Mouse (Mus musculus): Measurements from ENCODE around the gene Insl3. TPM values are rescaled to one million over a fixed set of nuclear protein-coding genes. Genes with fewer than 3 reads are reported as not detected.
A peak's percentile ranks its signal among the peaks of the same experiment; 100 is the strongest.
"Not testable (repeated sequence)": the region's sequence is repeated elsewhere in the genome, so short reads cannot be mapped to it uniquely, and the experiment has no call there.

Gene Insl3
- polyA plus RNA-seq, 1 experiment = 52.4 TPM

DNA sequence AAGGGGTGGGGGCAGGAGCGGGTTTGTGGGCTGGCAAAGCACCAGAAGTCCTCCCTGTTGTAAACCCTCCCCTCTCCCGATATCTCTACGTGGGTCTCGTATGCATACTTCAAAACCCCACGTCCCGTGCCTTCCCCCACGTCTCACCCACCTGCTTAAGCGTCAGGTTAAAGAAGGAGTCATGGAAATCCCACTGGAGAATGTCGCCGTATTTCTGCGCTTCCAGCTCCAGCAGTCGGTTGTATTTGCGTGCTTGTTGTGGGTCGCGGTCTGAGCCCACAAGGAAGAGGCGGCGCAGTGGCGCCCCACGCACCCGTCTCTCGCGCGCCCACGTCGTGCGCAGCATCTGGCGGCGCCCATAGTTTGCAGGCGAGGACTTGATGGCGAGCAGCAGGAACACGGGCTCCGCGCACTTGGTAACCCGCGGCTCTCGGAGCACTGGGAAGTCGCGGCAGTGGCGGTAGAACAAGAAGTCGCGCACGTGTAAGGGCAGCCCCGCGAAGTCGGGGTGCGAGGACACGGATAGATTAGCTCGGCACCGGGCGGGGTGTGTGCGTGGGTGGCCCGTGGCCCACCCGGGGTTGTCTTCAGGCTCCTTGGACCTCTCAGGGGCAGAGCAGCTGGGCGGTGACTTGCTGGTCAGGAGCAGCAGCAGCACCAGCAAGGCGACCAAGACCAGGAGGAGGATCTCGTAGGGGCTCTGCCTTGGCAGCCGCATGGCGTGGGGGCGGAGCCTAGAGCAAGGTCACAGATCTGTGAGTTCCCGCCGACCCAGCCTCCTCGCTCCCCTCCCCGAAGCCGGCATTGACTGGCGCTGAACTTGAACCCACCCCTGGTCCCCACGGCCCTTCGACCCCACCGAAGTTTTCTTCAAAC lies 4.4 kb downstream of the Insl3 start:
- H3K27me3 ChIP-seq (ENCODE audit: control insufficient read depth, insufficient read depth, low read length) = peaks cover 12% of the 10 kb centered on the region
- no peak overlapping the region for H3K27ac ChIP-seq (ENCODE audit: insufficient read depth, low read length)
- H3K36me3 ChIP-seq (ENCODE audit: control insufficient read depth, insufficient read depth, low read length) = no peaks in the 10 kb centered on the region
- no peak for TF ChIP-seq CTCF (IDR thresholded peaks at IDR 0.05; ENCODE audit: extremely low read depth, insufficient read depth, insufficient read length, insufficient replicate concordance)
- TF ChIP-seq POLR2A (IDR thresholded peaks at IDR 0.05; ENCODE audit: low read depth, low read length) = no peak
- H3K4me1 ChIP-seq (ENCODE audit: control insufficient read depth, insufficient read depth, insufficient read length) = peaks cover 17% of the 10 kb centered on the region
- 10% methylated on average over 68 of the region's 68 CpGs for WGBS
- peak overlapping the region; percentile 37 for H3K4me3 ChIP-seq (ENCODE audit: extremely low read depth, insufficient read depth, insufficient read length)
- no peak for DNase-seq (ENCODE audit: low read depth in 1 of 2, low spot score in 2 of 2)

GRCm38 (mm10) chr8:71695456-71695855 lies 6.4 kb downstream of the Insl3 start:
- not testable (repeated sequence) for H3K36me3 ChIP-seq (ENCODE audit: control insufficient read depth, insufficient read depth, low read length); H3K4me3 ChIP-seq (ENCODE audit: extremely low read depth, insufficient read depth, insufficient read length); H3K27ac ChIP-seq (ENCODE audit: insufficient read depth, low read length); DNase-seq (ENCODE audit: low read depth in 1 of 2, low spot score in 2 of 2)
- TF ChIP-seq CTCF (IDR thresholded peaks at IDR 0.05; ENCODE audit: extremely low read depth, insufficient read depth, insufficient read length, insufficient replicate concordance) = peak; percentile 22; the same call in 1 of the 2 replicates
- H3K4me1 ChIP-seq (ENCODE audit: control insufficient read depth, insufficient read depth, insufficient read length) = peaks cover 14% of the 10 kb centered on the region
- WGBS = 77% methylated on average over 12 of the region's 12 CpGs
- H3K27me3 ChIP-seq (ENCODE audit: control insufficient read depth, insufficient read depth, low read length) = peaks cover 12% of the 10 kb centered on the region

DNA sequence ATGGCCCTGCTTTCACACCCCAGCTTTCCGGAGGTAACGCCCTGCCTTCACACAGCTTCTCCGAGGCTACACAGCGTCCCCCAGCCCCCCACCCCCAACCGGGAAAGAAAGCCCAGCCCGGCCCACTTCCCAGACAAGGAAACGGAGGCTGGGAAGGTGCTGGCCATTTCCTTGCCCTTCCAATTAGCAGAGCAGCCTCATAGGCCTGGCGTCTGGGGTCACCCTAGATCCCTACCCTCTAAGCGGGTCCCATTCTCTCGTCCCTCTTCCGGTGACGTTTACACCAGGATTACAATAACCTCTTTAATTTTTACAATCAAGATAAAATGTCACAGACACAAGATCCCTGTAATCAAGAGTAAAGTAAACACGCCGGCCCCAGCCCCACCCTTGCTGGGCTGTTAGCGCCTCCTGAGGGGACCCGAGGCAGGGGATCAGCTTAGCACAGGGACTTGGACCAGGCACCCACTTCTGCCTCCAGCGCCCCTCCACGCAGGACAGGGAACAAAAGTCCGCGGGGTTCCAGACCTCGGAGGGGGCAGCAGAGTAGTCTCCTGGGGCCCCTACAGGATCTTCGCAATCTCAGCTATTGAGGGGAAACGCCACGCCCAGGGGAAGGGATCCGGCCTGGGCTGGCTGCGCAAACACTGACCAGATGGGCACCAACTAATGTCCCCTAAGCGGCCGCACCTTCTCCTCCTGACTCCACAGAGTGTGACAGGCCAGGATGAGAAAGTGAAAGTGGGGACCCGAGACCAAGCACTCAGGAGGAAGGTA lies 11.7 kb downstream of the Insl3 start:
- DNase-seq (ENCODE audit: low read depth in 1 of 2, low spot score in 2 of 2) = no peak
- Histone ChIP-seq H3K36me3 (ENCODE audit: control insufficient read depth, insufficient read depth, low read length) (no peaks in the 10 kb centered on the region), H3K27ac (ENCODE audit: insufficient read depth, low read length) (no peak overlapping the region), H3K4me1 (ENCODE audit: control insufficient read depth, insufficient read depth, insufficient read length) (no peaks in the 10 kb centered on the region), H3K27me3 (ENCODE audit: control insufficient read depth, insufficient read depth, low read length) (no peaks in the 10 kb centered on the region; the same call in 1 of the 2 replicates), H3K4me3 (ENCODE audit: extremely low read depth, insufficient read depth, insufficient read length) (peak overlapping the region; percentile 61; the same call in 1 of the 2 replicates)
- WGBS = 30% methylated on average over 29 of the region's 29 CpGs
- TF ChIP-seq POLR2A (IDR thresholded peaks at IDR 0.05; ENCODE audit: low read depth, low read length) (no peak), CTCF (IDR thresholded peaks at IDR 0.05; ENCODE audit: extremely low read depth, insufficient read depth, insufficient read length, insufficient replicate concordance) (no peak)

- no peak for DNase-seq (ENCODE audit: low read depth in 1 of 2, low spot score in 2 of 2)
- Histone ChIP-seq H3K36me3 (ENCODE audit: control insufficient read depth, insufficient read depth, low read length) (no peaks in the 10 kb centered on the region), H3K27ac (ENCODE audit: insufficient read depth, low read length) (no peak within 1 kb of the TSS), H3K4me1 (ENCODE audit: control insufficient read depth, insufficient read depth, insufficient read length) (no peaks in the 10 kb centered on the region), H3K4me3 (ENCODE audit: extremely low read depth, insufficient read depth, insufficient read length) (peak within 1 kb of the TSS; percentile 61), H3K27me3 (ENCODE audit: control insufficient read depth, insufficient read depth, low read length) (no peaks in the 10 kb centered on the region; the same call in 1 of the 2 replicates)
- WGBS = 8% methylated on average over 30 of the region's 34 CpGs
- TF ChIP-seq CTCF (IDR thresholded peaks at IDR 0.05; ENCODE audit: extremely low read depth, insufficient read depth, insufficient read length, insufficient replicate concordance) = no peak
- no peak for TF ChIP-seq POLR2A (IDR thresholded peaks at IDR 0.05; ENCODE audit: low read depth, low read length)
Measured at GRCm38 (mm10) chr8:71701414-71702086, 12.5 kb downstream of the Insl3 start, which contains the start of gene B3gnt3. TSS of gene B3gnt3 (minus strand) at chr8:71701789.

DNA sequence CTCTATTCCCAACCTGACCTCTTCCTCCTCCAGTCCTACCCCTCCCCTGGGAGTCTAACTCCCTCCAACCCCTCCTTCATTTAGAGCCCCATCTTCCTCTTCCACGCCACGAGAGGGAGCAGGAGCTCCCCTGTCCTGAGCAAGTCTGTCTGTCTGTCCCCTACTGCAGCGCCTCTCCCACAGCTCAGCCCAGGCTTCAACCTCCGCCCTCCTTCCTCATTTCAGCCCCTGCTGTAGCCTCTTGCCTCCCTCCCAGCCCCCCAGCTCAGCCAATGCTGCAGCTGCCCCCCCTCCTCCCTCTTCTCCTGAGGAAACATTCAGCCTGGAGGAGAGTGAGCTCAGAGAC lies 13.0 kb downstream of the Insl3 start:
- TF ChIP-seq CTCF (IDR thresholded peaks at IDR 0.05; ENCODE audit: extremely low read depth, insufficient read depth, insufficient read length, insufficient replicate concordance) (peak; percentile 29; the same call in 1 of the 2 replicates), POLR2A (IDR thresholded peaks at IDR 0.05; ENCODE audit: low read depth, low read length) (no peak)
- no peaks in the 10 kb centered on the region for H3K4me1 ChIP-seq (ENCODE audit: control insufficient read depth, insufficient read depth, insufficient read length)
- H3K27me3 ChIP-seq (ENCODE audit: control insufficient read depth, insufficient read depth, low read length) = no peaks in the 10 kb centered on the region; the same call in 1 of the 2 replicates
- no peaks in the 10 kb centered on the region for H3K36me3 ChIP-seq (ENCODE audit: control insufficient read depth, insufficient read depth, low read length)
- 25% methylated on average over 4 of the region's 4 CpGs for WGBS
- 0 out of 2 replicates have a peak overlapping the region, but pooled peaks have one; percentile 22 for H3K4me3 ChIP-seq (ENCODE audit: extremely low read depth, insufficient read depth, insufficient read length)
- no peak for DNase-seq (ENCODE audit: low read depth in 1 of 2, low spot score in 2 of 2)
- H3K27ac ChIP-seq (ENCODE audit: insufficient read depth, low read length) = no peak overlapping the region

- H3K27ac ChIP-seq (ENCODE audit: insufficient read depth, low read length) = no peak overlapping the region
- no peaks in the 10 kb centered on the region for H3K36me3 ChIP-seq (ENCODE audit: control insufficient read depth, insufficient read depth, low read length)
- H3K4me3 ChIP-seq (ENCODE audit: extremely low read depth, insufficient read depth, insufficient read length) = no peak overlapping the region
- no peak for DNase-seq (ENCODE audit: low read depth in 1 of 2, low spot score in 2 of 2)
- H3K27me3 ChIP-seq (ENCODE audit: control insufficient read depth, insufficient read depth, low read length) = no peaks in the 10 kb centered on the region; the same call in 1 of the 2 replicates
- WGBS = 74% methylated on average over 3 of the region's 3 CpGs
- TF ChIP-seq POLR2A (IDR thresholded peaks at IDR 0.05; ENCODE audit: low read depth, low read length) (no peak), CTCF (IDR thresholded peaks at IDR 0.05; ENCODE audit: extremely low read depth, insufficient read depth, insufficient read length, insufficient replicate concordance) (no peak)
- no peaks in the 10 kb centered on the region for H3K4me1 ChIP-seq (ENCODE audit: control insufficient read depth, insufficient read depth, insufficient read length)
Measured at GRCm38 (mm10) chr8:71702923-71703322, 13.9 kb downstream of the Insl3 start.

GRCm38 (mm10) chr8:71703400-71703799 lies 14.4 kb downstream of the Insl3 start:
- H3K4me3 ChIP-seq (ENCODE audit: extremely low read depth, insufficient read depth, insufficient read length); H3K27ac ChIP-seq (ENCODE audit: insufficient read depth, low read length): not testable (repeated sequence)

More at GRCm38 (mm10) chr8:71703400-71703799, 14.4 kb downstream of the Insl3 start:
- H3K36me3 ChIP-seq (ENCODE audit: control insufficient read depth, insufficient read depth, low read length); DNase-seq (ENCODE audit: low read depth in 1 of 2, low spot score in 2 of 2); H3K4me1 ChIP-seq (ENCODE audit: control insufficient read depth, insufficient read depth, insufficient read length); H3K27me3 ChIP-seq (ENCODE audit: control insufficient read depth, insufficient read depth, low read length): not testable (repeated sequence)
